Mouse (Mus musculus): ENCODE results near the gene Gata5. TPM values are rescaled to one million over a fixed set of nuclear protein-coding genes. Genes with fewer than 3 reads are reported as not detected.

The Gata5 gene
- total RNA-seq, 1 experiment = 0.04 TPM

- peak; percentile 33 for DNase-seq (ENCODE audit: low read depth, low spot score)
- TF ChIP-seq HCFC1 (IDR thresholded peaks at IDR 0.05; ENCODE audit: borderline replicate concordance, insufficient read depth, low read length) (no peak), ZC3H11A (IDR thresholded peaks at IDR 0.05; ENCODE audit: borderline replicate concordance, low read depth, low read length) (no peak), ZNF384 (IDR thresholded peaks at IDR 0.05; ENCODE audit: low read depth, low read length) (no peak), CHD2 (IDR thresholded peaks at IDR 0.05; ENCODE audit: low read depth, low read length) (no peak), MAFK (IDR thresholded peaks at IDR 0.05; ENCODE audit: insufficient read depth, low read depth, low read length) (no peak)
- in situ Hi-C loops (cut with MboI; ENCODE audit: low sequenced_read_pairs in 2 of 2, unreplicated experiment in 2 of 2) = no loop called here
Measured at GRCm38 (mm10) chr2:180353338-180353737, 18.8 kb upstream of the Gata5 start.

GRCm38 (mm10) chr2:180350700-180351099 is 16.2 kb upstream of the Gata5 start:
- no peak for TF ChIP-seq MAFK (IDR thresholded peaks at IDR 0.05; ENCODE audit: insufficient read depth, low read depth, low read length)
- TF ChIP-seq ZNF384 (IDR thresholded peaks at IDR 0.05; ENCODE audit: low read depth, low read length) = no peak
- TF ChIP-seq HCFC1 (IDR thresholded peaks at IDR 0.05; ENCODE audit: borderline replicate concordance, insufficient read depth, low read length) = no peak
- no peak; the same call in 1 of the 2 replicates for TF ChIP-seq ZC3H11A (IDR thresholded peaks at IDR 0.05; ENCODE audit: borderline replicate concordance, low read depth, low read length)
- TF ChIP-seq CHD2 (IDR thresholded peaks at IDR 0.05; ENCODE audit: low read depth, low read length) = no peak
- peak; percentile 51 for DNase-seq (ENCODE audit: low read depth, low spot score)
- H3K9me3 ChIP-seq (ENCODE audit: control insufficient read depth, insufficient read depth, low read depth, low read length) = no peaks in the 10 kb centered on the region
- no peaks in the 10 kb centered on the region; a peak in 1 of 4 replicates for H3K4me1 ChIP-seq (ENCODE audit: control insufficient read depth in 2 of 2, insufficient read depth in 2 of 2, low read length in 2 of 2, poor library complexity in 1 of 2)
- no peak overlapping the region for H3K9ac ChIP-seq (ENCODE audit: insufficient read depth, low read depth, low read length, poor library complexity, severe bottlenecking)
- H3K27ac ChIP-seq (ENCODE audit: insufficient read depth, low read depth, low read length, poor library complexity, severe bottlenecking) = no peak overlapping the region
- in situ Hi-C loops (cut with MboI; ENCODE audit: low sequenced_read_pairs in 2 of 2, unreplicated experiment in 2 of 2) = no loop called here
- no peak overlapping the region for H3K4me3 ChIP-seq (ENCODE audit: insufficient read depth in 1 of 2, low read depth in 1 of 2, low read length in 2 of 2, poor library complexity in 1 of 2, severe bottlenecking in 1 of 2)
- H3K36me3 ChIP-seq (ENCODE audit: control insufficient read depth, insufficient read depth, low read length, poor library complexity, severe bottlenecking) = no peaks in the 10 kb centered on the region

More at GRCm38 (mm10) chr2:180353338-180353737, 18.8 kb upstream of the Gata5 start:
- no peak overlapping the region for H3K4me3 ChIP-seq (ENCODE audit: insufficient read depth in 1 of 2, low read depth in 1 of 2, low read length in 2 of 2, poor library complexity in 1 of 2, severe bottlenecking in 1 of 2)
- no peaks in the 10 kb centered on the region for H3K9me3 ChIP-seq (ENCODE audit: control insufficient read depth, insufficient read depth, low read depth, low read length)
- H3K27ac ChIP-seq (ENCODE audit: insufficient read depth, low read depth, low read length, poor library complexity, severe bottlenecking) = no peak overlapping the region
- H3K4me1 ChIP-seq (ENCODE audit: control insufficient read depth in 2 of 2, insufficient read depth in 2 of 2, low read length in 2 of 2, poor library complexity in 1 of 2) = no peaks in the 10 kb centered on the region
- H3K36me3 ChIP-seq (ENCODE audit: control insufficient read depth, insufficient read depth, low read length, poor library complexity, severe bottlenecking) = no peaks in the 10 kb centered on the region
- H3K9ac ChIP-seq (ENCODE audit: insufficient read depth, low read depth, low read length, poor library complexity, severe bottlenecking) = no peak overlapping the region

- no peak overlapping the region for H3K27ac ChIP-seq (ENCODE audit: insufficient read depth, low read depth, low read length, poor library complexity, severe bottlenecking)
- H3K36me3 ChIP-seq (ENCODE audit: control insufficient read depth, insufficient read depth, low read length, poor library complexity, severe bottlenecking) = no peaks in the 10 kb centered on the region
- H3K9ac ChIP-seq (ENCODE audit: insufficient read depth, low read depth, low read length, poor library complexity, severe bottlenecking) = no peak overlapping the region
- H3K4me3 ChIP-seq (ENCODE audit: insufficient read depth in 1 of 2, low read depth in 1 of 2, low read length in 2 of 2, poor library complexity in 1 of 2, severe bottlenecking in 1 of 2) = no peak overlapping the region
- no peaks in the 10 kb centered on the region for H3K9me3 ChIP-seq (ENCODE audit: control insufficient read depth, insufficient read depth, low read depth, low read length)
- H3K4me1 ChIP-seq (ENCODE audit: control insufficient read depth in 2 of 2, insufficient read depth in 2 of 2, low read length in 2 of 2, poor library complexity in 1 of 2) = no peaks in the 10 kb centered on the region; a peak in 1 of 4 replicates
- TF ChIP-seq CHD2 (IDR thresholded peaks at IDR 0.05; ENCODE audit: low read depth, low read length) = no peak
- peak; percentile 71; the same call in 1 of the 2 replicates for TF ChIP-seq ZC3H11A (IDR thresholded peaks at IDR 0.05; ENCODE audit: borderline replicate concordance, low read depth, low read length)
- in situ Hi-C loops (cut with MboI; ENCODE audit: low sequenced_read_pairs in 2 of 2, unreplicated experiment in 2 of 2) = loop anchor here (5.0 to 10.0 kb wide), 2 partner anchors 72 to 75 kb away; partner anchors contain the start of gene Cables2 (in 2 of the 2)
- peak; percentile 73 for DNase-seq (ENCODE audit: low read depth, low spot score)
Measured at GRCm38 (mm10) chr2:180346820-180347497, 12.5 kb upstream of the Gata5 start.

- no peak overlapping the region for H3K27ac ChIP-seq (ENCODE audit: insufficient read depth, low read depth, low read length, poor library complexity, severe bottlenecking)
- no peaks in the 10 kb centered on the region for H3K36me3 ChIP-seq (ENCODE audit: control insufficient read depth, insufficient read depth, low read length, poor library complexity, severe bottlenecking)
- TF ChIP-seq HCFC1 (IDR thresholded peaks at IDR 0.05; ENCODE audit: borderline replicate concordance, insufficient read depth, low read length) (no peak), ZC3H11A (IDR thresholded peaks at IDR 0.05; ENCODE audit: borderline replicate concordance, low read depth, low read length) (no peak), MAFK (IDR thresholded peaks at IDR 0.05; ENCODE audit: insufficient read depth, low read depth, low read length) (no peak), ZNF384 (IDR thresholded peaks at IDR 0.05; ENCODE audit: low read depth, low read length) (no peak), CHD2 (IDR thresholded peaks at IDR 0.05; ENCODE audit: low read depth, low read length) (no peak)
- H3K9ac ChIP-seq (ENCODE audit: insufficient read depth, low read depth, low read length, poor library complexity, severe bottlenecking) = no peak overlapping the region
- H3K4me3 ChIP-seq (ENCODE audit: insufficient read depth in 1 of 2, low read depth in 1 of 2, low read length in 2 of 2, poor library complexity in 1 of 2, severe bottlenecking in 1 of 2) = no peak overlapping the region
- no peaks in the 10 kb centered on the region for H3K9me3 ChIP-seq (ENCODE audit: control insufficient read depth, insufficient read depth, low read depth, low read length)
- in situ Hi-C loops (cut with MboI; ENCODE audit: low sequenced_read_pairs in 2 of 2, unreplicated experiment in 2 of 2) = loop anchor here in 1 of 2 experiments (10.0 kb wide), 1 partner anchor 68 kb away; the partner anchor contains the start of gene Cables2
- no peak for DNase-seq (ENCODE audit: low read depth, low spot score)
- H3K4me1 ChIP-seq (ENCODE audit: control insufficient read depth in 2 of 2, insufficient read depth in 2 of 2, low read length in 2 of 2, poor library complexity in 1 of 2) = no peaks in the 10 kb centered on the region; a peak in 1 of 4 replicates
Measured at GRCm38 (mm10) chr2:180343092-180343491, 8.6 kb upstream of the Gata5 start.
